Mouse (Mus musculus) cerebellum, adult 9-11 months (tissue): ENCODE results near the gene Rhpn2.

Experiments
- DNase-seq: peaks from one replicate; pipeline ENCODE4 v3.0.0; 2022

Gene Rhpn2

GRCm38 (mm10) chr7:35395734-35396456, 61.9 kb downstream of the Rhpn2 start:
- peak; percentile 55 for DNase-seq

- DNase-seq = peak; percentile 98
These were observed 62.7 kb downstream of the Rhpn2 start, which contains the start of the genes Faap24 and Cep89 for GRCm38 (mm10) chr7:35396542-35397168. Faap24 (minus strand) TSS chr7:35396836. Cep89 (plus strand) TSS chr7:35397035.

GRCm38 (mm10) chr7:35401169-35401568, 67.2 kb downstream of the Rhpn2 start:
- no peak for DNase-seq

- DNase-seq = no peak
These were observed 81.3 kb downstream of the Rhpn2 start for GRCm38 (mm10) chr7:35415226-35415625.

GRCm38 (mm10) chr7:35415801-35416653, 82.1 kb downstream of the Rhpn2 start:
- DNase-seq = no peak

GRCm38 (mm10) chr7:35416654-35416948, 82.6 kb downstream of the Rhpn2 start:
- DNase-seq = no peak

GRCm38 (mm10) chr7:35423071-35423470, 89.1 kb downstream of the Rhpn2 start:
- no peak for DNase-seq

- DNase-seq = no peak
These were observed 94.2 kb downstream of the Rhpn2 start for GRCm38 (mm10) chr7:35428146-35428545.

GRCm38 (mm10) chr7:35435266-35435665, 101.3 kb downstream of the Rhpn2 start:
- DNase-seq = no peak
